In genomic region chr11:83230966-83231365, GRCm38 (mm10) we compare ENCODE assay signal across 11 mouse cellular contexts. TPM values are rescaled to one million over a fixed set of nuclear protein-coding genes. Genes with fewer than 3 reads are reported as not detected.
DNase-seq lines count a peak whose midpoint lies in the region; ATAC-seq lines count a peak whose summit lies in the region.
"Had no signal": no experiment of that assay in that cellular context is flagged by ENCODE, and none has a peak within 500 bp of the region (broad histone marks: within the 10 kb centered on the region; RNA-seq: fewer than 3 reads in every experiment).

No protein-coding gene starts in this region.

- peak; percentile 0 for DNase-seq in cerebellum, adult 8-10 months
- no peak for DNase-seq in liver, embryonic 13.5 days
- DNase-seq in liver: no peak
- peak; percentile 35 for DNase-seq in c-Kit-positive CD71-negative TER-119-negative erythroid progenitor cells, embryonic 14.5 days (ENCODE audit: low read depth)
- DNase-seq in retina, embryonic 14.5 days (ENCODE audit: low spot score): peak; percentile 5
- DNase-seq in right cerebral cortex, adult 18-20 months: no peak

- ATAC-seq in cerebellum, adult (ENCODE audit: insufficient number of reproducible peaks, low FRiP score, low TSS enrichment): no peak
- ATAC-seq in liver, embryonic 13.5 days (ENCODE audit: low read depth): peak; percentile 64
- ATAC-seq in megakaryocyte, adult 5-6 weeks (ENCODE audit: poor library complexity, severe bottlenecking): no peak
- ATAC-seq: hindbrain, embryonic 16.5 days had no signal

- no peaks in the 10 kb centered on the region for H3K9me3 ChIP-seq in liver, embryonic 13.5 days (replicated peaks)
- H3K9me3 ChIP-seq: embryonic facial prominence, embryonic 13.5 days had no signal

- H3K36me3 ChIP-seq in liver, embryonic 13.5 days: peaks cover 15% of the 10 kb centered on the region
- H3K36me3 ChIP-seq: embryonic facial prominence, embryonic 13.5 days had no signal

- H3K27me3 ChIP-seq in liver, embryonic 13.5 days: no peaks in the 10 kb centered on the region

- H3K4me3 ChIP-seq in liver, embryonic 13.5 days (replicated peaks): no peak overlapping the region
- H3K4me3 ChIP-seq: embryonic facial prominence, embryonic 13.5 days had no signal

- 43% methylated on average over 3 of the region's 3 CpGs for WGBS in liver, embryonic 13.5 days (ENCODE audit: insufficient replicate concordance)

- peaks cover 32% of the 10 kb centered on the region for H3K4me1 ChIP-seq in liver, embryonic 13.5 days (replicated peaks)
- H3K4me1 ChIP-seq: embryonic facial prominence, embryonic 13.5 days had no signal

- H3K9ac ChIP-seq in liver, embryonic 13.5 days: no peak overlapping the region
- H3K9ac ChIP-seq: embryonic facial prominence, embryonic 13.5 days had no signal

- H3K27ac ChIP-seq in liver, embryonic 13.5 days: peak overlapping the region; percentile 15; the same call in 1 of the 2 replicates
- H3K27ac ChIP-seq: embryonic facial prominence, embryonic 13.5 days; macrophage had no signal

- no peak overlapping the region for H3K4me2 ChIP-seq in liver, embryonic 13.5 days
- H3K4me2 ChIP-seq: embryonic facial prominence, embryonic 13.5 days had no signal

RNA-seq across cellular contexts. Expression of gene Slfn3, which starts 39.8 kb away (rescaled TPM):
- 1.2 and 2.0 TPM in 2 replicates for polyA plus RNA-seq in liver, embryonic 13.5 days (2015; fragmentation: Nextera tagmentation; extraction: Ambion mirVana)
- 29.0 and 29.7 TPM in 2 replicates for total RNA-seq in megakaryocyte, adult 5-6 weeks (2015)
- total RNA-seq in megakaryocyte, adult 5-6 weeks (2017): 43.8 and 49.6 TPM in 2 replicates

RNA-seq across cellular contexts. Expression of gene Slfn14, which starts 55.6 kb away (rescaled TPM):
- polyA plus RNA-seq in liver, embryonic 13.5 days (2015; fragmentation: Nextera tagmentation; extraction: Ambion mirVana): 21.6 and 24.7 TPM in 2 replicates
- total RNA-seq in megakaryocyte, adult 5-6 weeks (2015): not detected in 2 replicates
- 0.16 TPM in 1 of 2 replicates, not detected in the other for total RNA-seq in megakaryocyte, adult 5-6 weeks (2017)
- polyA plus RNA-seq: hindbrain, embryonic 16.5 days; macrophage had no signal

RNA-seq across cellular contexts. Expression of gene Slfn4, which starts 56.0 kb away (rescaled TPM):
- 0.06 and 0.08 TPM in 2 replicates for polyA plus RNA-seq in liver, embryonic 13.5 days (2015; fragmentation: Nextera tagmentation; extraction: Ambion mirVana)
- 257 and 290 TPM in 2 replicates for total RNA-seq in megakaryocyte, adult 5-6 weeks (2015)
- 88.0 and 113 TPM in 2 replicates for total RNA-seq in megakaryocyte, adult 5-6 weeks (2017)
- polyA plus RNA-seq: hindbrain, embryonic 16.5 days had no signal

Comparison
In these comparisons a context has a peak if more than half of its experiments do, and no peak if none do; other contexts are left out.
1. DNase-seq: peak in cerebellum, adult 8-10 months (single experiment), c-Kit-positive CD71-negative TER-119-negative erythroid progenitor cells, embryonic 14.5 days (single experiment) and retina, embryonic 14.5 days (single experiment); none in liver, embryonic 13.5 days (single experiment), liver (single experiment) and right cerebral cortex, adult 18-20 months (single experiment).